Mouse (Mus musculus) frontal cortex, postnatal 25 days (tissue): ENCODE data around the gene Usp10.
A peak's percentile ranks its signal among the peaks of the same experiment; 100 is the strongest.

Source experiments
- DNase-seq, 2 experiments: peaks; one replicate each; pipeline ENCODE4 v3.0.0; 2022; ENCODE audit warnings: low spot score in 2 of 2

Gene Usp10

GRCm38 (mm10) chr8:119909944-119910546 lies at the start of gene Usp10:
Gene Usp10, plus strand, starts transcription at chr8:119910360.
- DNase-seq = no peak

- peak; percentile 87 to 88 for DNase-seq
These were observed 48.3 kb upstream of the Usp10 start, which contains the start of gene Klhl36 for GRCm38 (mm10) chr8:119861706-119862389. Gene Klhl36, plus strand, starts transcription at chr8:119862266.

DNA sequence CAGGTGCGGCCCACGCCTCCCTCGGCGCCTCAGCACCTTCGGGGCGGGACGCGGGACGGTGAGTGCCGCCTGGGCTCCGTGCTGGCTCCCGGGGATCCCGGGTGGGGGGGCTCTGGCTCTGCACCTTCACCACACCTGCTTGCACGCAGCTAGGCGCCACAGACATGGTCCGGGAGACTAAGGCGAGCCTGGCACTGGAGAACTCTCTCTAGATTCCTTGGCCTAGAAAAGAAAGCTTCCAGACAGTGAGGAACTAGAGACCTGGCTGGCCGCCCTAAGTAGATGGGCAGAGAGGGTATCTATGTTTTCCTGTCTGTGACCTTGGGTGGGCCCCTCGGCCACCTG lies 47.8 kb upstream of the Usp10 start:
- no peak for DNase-seq

GRCm38 (mm10) chr8:119862749-119863148 lies 47.4 kb upstream of the Usp10 start:
- peak in 1 of 2 experiments; percentile 6 for DNase-seq

DNA sequence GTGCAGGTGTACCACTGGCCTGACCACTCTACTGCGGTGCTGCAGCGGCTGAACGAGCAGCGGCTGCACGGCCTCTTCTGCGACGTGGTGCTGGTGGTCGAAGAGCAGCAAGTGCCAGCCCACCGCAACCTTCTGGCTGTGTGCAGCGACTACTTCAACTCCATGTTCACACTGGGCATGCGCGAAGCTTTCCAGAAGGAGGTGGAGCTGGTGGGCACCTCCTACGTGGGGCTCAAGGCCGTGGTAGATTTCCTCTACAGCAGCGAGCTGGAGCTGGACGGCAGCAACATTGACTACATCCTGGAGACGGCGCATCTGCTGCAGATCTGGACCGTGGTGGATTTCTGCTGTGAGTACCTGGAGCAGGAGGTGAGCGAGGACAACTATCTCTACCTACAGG lies 40.5 kb upstream of the Usp10 start:
- no peak for DNase-seq

DNA sequence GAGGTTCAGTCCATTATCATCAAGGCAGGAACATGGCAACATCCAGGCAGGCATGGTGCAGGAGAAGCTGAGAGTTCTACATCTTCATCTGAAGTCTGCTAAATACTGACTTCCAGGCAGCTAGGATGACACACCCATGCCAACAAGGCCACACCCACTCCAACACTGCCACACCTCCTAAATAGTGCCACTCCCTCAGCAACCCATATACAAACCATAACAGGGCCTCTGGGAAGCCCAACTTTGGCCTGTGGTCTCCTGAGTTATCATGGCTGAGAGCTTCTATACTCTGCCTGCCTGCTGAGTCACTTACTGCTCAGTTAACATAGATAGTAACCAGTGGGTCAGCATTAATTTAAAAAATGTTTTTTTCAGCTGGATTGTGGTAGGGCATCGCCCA lies 37.0 kb upstream of the Usp10 start:
- DNase-seq = no peak

GRCm38 (mm10) chr8:119881301-119881700 lies 28.9 kb upstream of the Usp10 start:
- no peak for DNase-seq

DNA sequence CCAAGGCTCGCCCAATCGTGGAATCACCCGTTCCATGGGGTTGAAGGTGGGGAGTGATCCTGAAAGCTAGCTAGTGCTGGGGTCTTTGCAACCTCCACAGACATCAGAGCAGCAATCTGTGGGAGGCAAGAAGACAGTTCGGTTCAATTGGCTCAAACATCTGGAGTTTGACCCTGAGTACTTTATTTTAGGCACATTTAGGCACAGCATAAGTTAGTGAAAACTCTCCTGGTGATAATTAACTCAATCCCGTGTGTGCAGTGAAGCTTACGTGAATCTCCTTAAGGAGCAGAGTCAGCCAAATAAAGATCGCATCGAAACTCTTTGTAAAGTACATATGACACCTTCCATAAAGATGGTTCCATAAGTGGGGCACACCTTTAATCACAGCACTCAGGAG lies 28.2 kb upstream of the Usp10 start:
- no peak for DNase-seq

GRCm38 (mm10) chr8:119883281-119883680 lies 26.9 kb upstream of the Usp10 start:
- DNase-seq = no peak

DNA sequence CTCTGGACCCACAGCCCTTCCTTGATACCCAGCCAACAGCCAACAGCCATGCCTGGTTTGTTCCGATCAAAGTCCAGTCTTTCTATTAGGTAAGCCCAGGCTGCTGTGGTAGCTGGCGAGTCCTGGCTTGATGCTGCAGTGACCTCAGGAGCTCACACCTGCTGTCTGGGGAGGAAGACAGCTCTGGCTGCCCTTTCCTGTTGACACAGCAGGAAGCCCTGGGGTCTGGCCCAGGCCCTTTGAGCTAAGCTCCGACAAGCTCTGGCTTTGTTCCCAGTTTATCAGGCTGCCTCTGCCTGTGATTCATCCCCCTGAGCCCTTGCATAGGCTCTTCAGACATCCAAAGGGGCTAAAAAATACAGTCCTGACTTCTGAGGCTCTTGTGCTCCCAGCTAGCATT lies 24.5 kb upstream of the Usp10 start:
- DNase-seq = no peak

DNA sequence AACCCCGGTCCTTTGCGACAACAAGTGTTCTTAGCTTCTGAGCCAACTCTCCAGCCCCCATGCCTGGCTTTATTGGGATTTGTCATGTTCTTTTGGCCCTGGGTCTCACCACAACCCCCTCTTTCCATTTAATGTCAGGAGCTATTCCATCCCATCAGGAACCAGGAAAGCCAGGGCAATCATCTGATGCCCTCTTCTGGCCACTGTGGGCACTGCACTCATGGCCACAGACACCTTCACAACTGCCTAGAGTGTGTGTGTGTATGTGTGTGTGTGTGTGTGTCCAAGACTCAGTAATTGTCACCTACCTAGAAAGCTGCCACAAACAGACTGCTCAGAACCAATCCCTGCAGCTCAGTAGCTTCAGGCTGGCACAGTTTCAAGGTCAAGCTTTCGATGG lies 23.0 kb upstream of the Usp10 start:
- DNase-seq = peak in 1 of 2 experiments; percentile 12

DNA sequence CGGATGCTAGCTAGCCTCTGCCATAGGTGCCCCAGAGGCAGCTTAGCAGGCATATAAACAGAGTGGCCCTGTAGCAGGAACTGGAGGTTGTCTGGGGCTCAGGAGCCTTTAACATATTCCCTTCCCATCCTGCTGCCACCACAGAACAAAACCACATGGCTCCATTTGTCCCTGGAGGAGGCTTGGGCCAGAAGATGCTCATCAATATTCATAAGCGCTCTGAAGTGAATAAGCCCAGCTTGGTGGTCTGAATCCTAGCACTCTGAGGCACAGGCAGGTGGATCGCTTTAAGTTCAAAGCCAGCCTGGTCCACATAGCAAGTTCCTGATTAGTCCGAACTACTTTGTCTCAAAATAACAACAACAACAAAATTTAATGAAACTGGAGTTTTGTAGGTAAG lies 22.1 kb upstream of the Usp10 start:
- no peak for DNase-seq

DNA sequence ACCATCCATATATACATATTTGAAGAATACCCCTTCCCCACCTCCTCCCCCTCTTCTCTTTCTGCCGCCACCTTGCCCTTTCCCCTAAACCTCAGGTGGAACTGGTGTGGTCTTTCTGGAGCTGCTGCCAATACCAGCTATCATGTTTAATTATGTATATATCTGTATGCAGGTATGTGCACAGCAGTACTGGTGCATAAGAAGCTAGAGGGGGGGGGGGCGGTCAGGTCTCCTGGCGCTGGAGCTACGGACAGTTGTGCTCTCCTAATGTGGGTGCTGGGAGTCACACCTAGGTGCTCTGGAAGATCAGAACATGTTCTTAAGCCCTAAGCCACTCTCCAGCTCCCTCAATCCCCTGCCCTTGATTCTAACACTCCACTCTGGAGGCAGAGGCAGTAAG lies 13.1 kb upstream of the Usp10 start:
- no peak for DNase-seq

- DNase-seq = no peak
These were observed 12.2 kb upstream of the Usp10 start for GRCm38 (mm10) chr8:119897933-119898332.

DNA sequence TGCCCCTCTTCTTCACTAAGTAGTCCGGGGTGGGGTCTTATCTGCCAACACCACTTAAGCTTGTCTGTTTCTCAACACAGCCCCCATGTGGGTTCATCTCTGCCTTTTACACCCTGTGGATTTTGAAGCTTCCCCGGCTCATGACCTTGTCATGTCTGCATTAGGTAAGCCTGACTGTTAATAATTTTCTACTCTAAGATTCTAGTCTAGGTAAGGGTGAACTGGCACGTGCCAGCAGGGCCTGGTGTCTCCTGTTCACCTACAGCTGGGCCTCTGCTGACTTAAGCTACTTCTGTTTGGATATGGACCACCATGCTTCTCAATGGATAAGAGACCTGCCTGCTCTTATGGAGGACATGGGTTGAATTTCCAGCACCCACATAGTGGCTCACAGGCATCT lies 8.8 kb upstream of the Usp10 start:
- no peak for DNase-seq

DNA sequence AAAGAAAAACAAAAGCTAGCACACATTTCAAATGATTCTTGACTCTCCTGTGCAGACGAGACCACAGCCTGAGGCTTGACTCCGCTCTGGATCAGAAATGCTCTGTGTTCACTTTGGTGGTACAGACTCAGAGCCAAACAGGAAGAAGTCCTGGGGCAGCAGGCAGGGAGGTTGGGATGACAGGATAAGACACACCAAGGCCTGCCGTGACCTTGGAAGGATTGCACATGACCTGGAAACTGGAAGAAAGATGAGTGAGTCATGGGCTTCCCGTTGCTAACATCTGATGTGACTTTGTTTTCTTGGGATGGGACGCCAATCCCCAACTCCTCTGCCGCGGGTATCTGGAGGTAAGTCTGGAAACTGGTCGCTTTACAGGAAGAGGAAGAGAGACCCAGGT lies 8.2 kb upstream of the Usp10 start:
- DNase-seq = no peak

DNA sequence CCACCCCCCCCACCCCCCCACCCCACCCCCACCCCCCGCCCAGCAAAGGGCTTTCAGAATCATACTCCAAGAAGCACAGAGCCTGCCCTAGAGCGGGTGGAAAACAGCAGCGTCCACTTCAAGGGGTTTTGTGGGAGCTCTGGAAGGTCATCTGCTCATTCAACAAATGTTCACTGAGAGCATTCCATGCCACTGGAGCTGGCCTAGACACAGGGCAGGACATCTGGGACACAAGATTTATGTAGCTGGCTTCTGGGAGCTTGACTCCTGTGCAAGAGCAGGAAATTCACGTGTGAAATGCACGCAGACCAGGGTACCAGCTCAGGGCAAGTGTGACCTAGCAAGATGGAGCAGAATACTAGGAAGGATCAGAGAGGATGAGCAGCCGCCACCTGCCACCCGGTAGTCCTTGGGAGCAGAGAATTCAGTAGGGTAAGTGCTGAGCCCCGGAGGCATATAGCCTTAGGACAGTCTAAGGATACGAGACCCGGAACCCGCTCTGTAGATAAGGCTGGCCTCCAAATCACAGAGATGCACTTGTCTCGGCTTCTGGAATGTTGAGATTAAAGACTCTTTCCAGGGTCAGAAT lies 5.7 kb upstream of the Usp10 start:
- DNase-seq = no peak

DNA sequence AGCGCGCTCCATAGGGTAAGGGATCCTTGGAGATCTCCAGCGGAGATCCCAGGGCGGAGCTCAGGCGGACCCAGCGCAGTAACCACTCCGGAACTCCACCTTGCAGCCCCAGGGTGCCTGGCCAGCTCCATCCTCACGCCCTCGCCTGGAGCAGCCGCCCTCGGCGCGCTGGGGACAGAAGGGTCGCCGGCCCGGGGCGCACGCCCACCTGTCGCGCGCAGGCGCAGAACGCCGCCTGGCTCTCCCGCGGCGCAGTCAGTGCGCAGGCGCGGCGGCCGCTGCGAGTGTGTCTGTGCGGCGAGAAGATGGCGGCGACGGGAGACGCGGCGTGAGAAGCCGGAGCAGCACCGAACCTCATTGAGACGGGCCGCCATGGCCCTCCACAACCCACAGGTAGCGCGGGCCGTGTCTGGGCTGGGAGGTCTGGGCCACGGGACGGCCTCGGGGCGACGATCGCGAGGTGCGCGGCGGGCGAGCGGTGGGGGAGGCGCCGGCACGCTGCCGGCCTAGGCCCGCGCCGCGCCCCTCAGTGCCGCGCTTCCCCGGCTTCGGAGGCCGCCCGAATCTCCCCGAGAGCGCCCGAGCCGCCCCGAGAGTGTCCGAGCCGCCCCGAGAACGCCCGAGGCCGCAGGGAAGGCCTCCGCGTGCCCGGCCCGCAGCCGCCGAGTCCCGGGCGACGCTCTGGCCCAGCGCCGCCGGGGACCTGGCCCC lies 542 bp downstream of the Usp10 start, which contains the start of gene Gm20388:
Gm20388 (plus strand) TSS at position 295 of the 711 bp plus-strand sequence.
- peak; percentile 89 to 90 for DNase-seq

GRCm38 (mm10) chr8:119911258-119911962 lies 1.2 kb downstream of the Usp10 start:
- no peak for DNase-seq

- DNase-seq = no peak
These were observed 2.5 kb downstream of the Usp10 start for GRCm38 (mm10) chr8:119912643-119913042.

GRCm38 (mm10) chr8:119913181-119913580 lies 3.0 kb downstream of the Usp10 start:
- no peak for DNase-seq

DNA sequence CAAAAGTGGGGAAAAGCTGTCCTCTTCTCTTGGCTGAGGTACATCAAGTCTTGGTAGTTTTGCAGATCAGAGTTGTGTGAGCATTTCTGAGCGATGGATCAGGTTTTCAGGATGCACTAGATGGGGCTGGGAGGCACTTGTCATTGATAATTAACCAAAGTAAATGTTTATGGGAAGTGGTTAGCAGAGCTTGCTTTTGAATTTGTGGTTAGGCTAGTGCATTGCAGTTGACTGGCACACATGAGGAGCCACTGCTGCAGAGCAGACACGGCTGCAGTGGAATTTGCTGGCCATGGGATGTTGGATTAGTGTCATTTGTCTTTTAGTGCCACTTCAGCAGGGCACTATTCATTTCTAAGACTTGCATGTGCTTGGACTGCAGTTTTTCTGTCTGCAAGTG lies 4.0 kb downstream of the Usp10 start:
- DNase-seq = no peak
